Mouse (Mus musculus) testis, adult 2 months (tissue): ENCODE data around the gene Tmem119.

Source experiments
- CTCF ChIP-seq: fragments of 200-500 bp; IDR thresholded peaks from 2 replicates; pipeline ENCODE4 v1.5.1; 2012; ENCODE audit warnings: low read depth, mild to moderate bottlenecking, inconsistent platforms, low read length, moderate library complexity; ENCODE audit not compliant: control insufficient read depth, insufficient read depth, insufficient replicate concordance
- POLR2A ChIP-seq: fragments of 200-500 bp; IDR thresholded peaks from 2 replicates; pipeline ENCODE4 v1.6.1; 2012; ENCODE audit warnings: low read depth, mild to moderate bottlenecking, inconsistent platforms, low read length, moderate library complexity; ENCODE audit not compliant: control insufficient read depth

GRCm38 (mm10) chr5:113804395-113804966 is 4.2 kb upstream of the Tmem119 start:
- TF ChIP-seq POLR2A (no peak), CTCF (no peak)
